Mouse (Mus musculus) MEL (cell line): ENCODE data around the gene Dnm2.

ENCODE experiments used
- E2F4 ChIP-seq: IDR thresholded peaks from 2 replicates; pipeline ENCODE4 v1.6.1; 2011; ENCODE audit warnings: low read depth, low read length, improper control_type of control experiment, borderline replicate concordance
- POLR2AphosphoS2 ChIP-seq: IDR thresholded peaks from 2 replicates; pipeline ENCODE4 v1.6.1; 2011; ENCODE audit warnings: low read length, improper control_type of control experiment
- TAL1 ChIP-seq: IDR thresholded peaks from 2 replicates; pipeline ENCODE4 v1.6.1; 2012; ENCODE audit warnings: mild to moderate bottlenecking, inconsistent platforms, low read length, moderate library complexity, mixed read lengths

GRCm38 (mm10) chr9:21498284-21498902, 73.7 kb downstream of the Dnm2 start:
- TF ChIP-seq TAL1 (no peak), POLR2AphosphoS2 (no peak), E2F4 (no peak)
